Mouse (Mus musculus) neural tube, embryonic 14.5 days (tissue): ENCODE data around the gene Ubxn11. TPM values are rescaled to one million over a fixed set of nuclear protein-coding genes. Genes with fewer than 3 reads are reported as not detected.

Experiments
- ATAC-seq: fragments of 200-750 bp; cut with Nextera tagmentation; 2 replicates; pipeline ENCODE4 v1.8.0; 2017; ENCODE audit warnings: low read depth, mild to moderate bottlenecking, moderate TSS enrichment, moderate library complexity
- H3K27ac ChIP-seq: fragments of 300-500 bp; sonication (generic); 2 replicates; pipeline ENCODE4 v1.5.1; 2014; ENCODE audit warnings: low read depth, mild to moderate bottlenecking, control low read depth, low read length, moderate library complexity, mixed read lengths
- H3K27me3 ChIP-seq: fragments of 300-500 bp; sonication (generic); 2 replicates; pipeline ENCODE4 v1.6.1; 2014; ENCODE audit warnings: low read length; ENCODE audit not compliant: control insufficient read depth, insufficient read depth
- H3K36me3 ChIP-seq: fragments of 300-500 bp; sonication (generic); 2 replicates; pipeline ENCODE4 v1.6.1; 2014; ENCODE audit warnings: low read length, mixed read lengths; ENCODE audit not compliant: control insufficient read depth, insufficient read depth
- H3K4me1 ChIP-seq: fragments of 300-500 bp; sonication (generic); 2 replicates; pipeline ENCODE4 v1.6.1; 2014; ENCODE audit warnings: low read length; ENCODE audit not compliant: control insufficient read depth, insufficient read depth
- H3K4me2 ChIP-seq: fragments of 300-500 bp; sonication (generic); 2 replicates; pipeline ENCODE4 v1.6.1; 2014; ENCODE audit warnings: mild to moderate bottlenecking, low read depth, low read length, control low read depth
- H3K4me3 ChIP-seq: fragments of 300-500 bp; sonication (generic); 2 replicates; pipeline ENCODE4 v1.5.1; 2014; ENCODE audit warnings: low read depth, low read length, control low read depth, mixed read lengths
- H3K9ac ChIP-seq: fragments of 300-500 bp; sonication (generic); replicated peaks from 2 replicates; pipeline ENCODE4 v1.6.1; 2014; ENCODE audit warnings: low read depth, mild to moderate bottlenecking, control low read depth, low read length, mixed read lengths
- H3K9me3 ChIP-seq: fragments of 300-500 bp; sonication (generic); 2 replicates; pipeline ENCODE4 v1.6.1; 2016; ENCODE audit warnings: low read length; ENCODE audit not compliant: control insufficient read depth
- whole genome bisulfite sequencing: fragments of 180-500 bp; shearing (Covaris S2); extraction: QIAGEN DNeasy Blood & Tissue Kit; methylation state at CpG from one replicate; pipeline ENCODE4 v1.1.7; 2014; 5-methylcytosine and 5-hydroxymethylcytosine counted together
- polyA plus RNA-seq: library from polyadenylated mRNA; unstranded; fragments of >200 nt; fragmentation: Nextera tagmentation; extraction: Ambion mirVana; gene quantifications from 2 replicates; pipeline ENCODE4 v1.2.1, GENCODE M21; 2014

The Ubxn11 gene
- polyA plus RNA-seq, 1 experiment from 2014 or later: 26.9 TPM

GRCm38 (mm10) chr4:134096120-134096519 is 6.2 kb upstream of the Ubxn11 start:
- no peak for ATAC-seq
- H3K27ac ChIP-seq: no peak overlapping the region
- H3K4me3 ChIP-seq: no peak overlapping the region
- no peaks in the 10 kb centered on the region for H3K9me3 ChIP-seq
- H3K36me3 ChIP-seq: no peaks in the 10 kb centered on the region
- WGBS: 84% methylated on average over 3 of the region's 3 CpGs
- H3K9ac ChIP-seq: no peak overlapping the region
- H3K27me3 ChIP-seq: no peaks in the 10 kb centered on the region
- H3K4me2 ChIP-seq: no peak overlapping the region
- no peaks in the 10 kb centered on the region for H3K4me1 ChIP-seq

GRCm38 (mm10) chr4:134097015-134097608 is 5.3 kb upstream of the Ubxn11 start:
- Histone ChIP-seq H3K4me1 (no peaks in the 10 kb centered on the region), H3K27me3 (no peaks in the 10 kb centered on the region), H3K9me3 (no peaks in the 10 kb centered on the region), H3K4me3 (no peak overlapping the region), H3K36me3 (no peaks in the 10 kb centered on the region), H3K27ac (no peak overlapping the region), H3K9ac (no peak overlapping the region), H3K4me2 (no peak overlapping the region)
- no peak for ATAC-seq
- WGBS: 85% methylated on average over 5 of the region's 5 CpGs

GRCm38 (mm10) chr4:134098628-134099027 is 3.7 kb upstream of the Ubxn11 start:
- Histone ChIP-seq H3K36me3 (no peaks in the 10 kb centered on the region), H3K27me3 (no peaks in the 10 kb centered on the region), H3K4me2 (no peak overlapping the region), H3K9me3 (no peaks in the 10 kb centered on the region), H3K4me1 (no peaks in the 10 kb centered on the region), H3K27ac (no peak overlapping the region), H3K9ac (no peak overlapping the region), H3K4me3 (no peak overlapping the region)
- no peak for ATAC-seq
- WGBS: 81% methylated on average over 8 of the region's 8 CpGs

GRCm38 (mm10) chr4:134100245-134100644 is 2.1 kb upstream of the Ubxn11 start:
- Histone ChIP-seq H3K9ac (no peak overlapping the region), H3K4me2 (no peak overlapping the region), H3K27me3 (no peaks in the 10 kb centered on the region), H3K36me3 (no peaks in the 10 kb centered on the region), H3K9me3 (no peaks in the 10 kb centered on the region), H3K27ac (no peak overlapping the region), H3K4me1 (no peaks in the 10 kb centered on the region), H3K4me3 (no peak overlapping the region)
- 77% methylated on average over 4 of the region's 4 CpGs for WGBS
- ATAC-seq: no peak

- H3K36me3 ChIP-seq: no peaks in the 10 kb centered on the region
Measured at GRCm38 (mm10) chr4:134102742-134103119, 361 bp downstream of the Ubxn11 start.

GRCm38 (mm10) chr4:134106105-134106504 is 3.7 kb downstream of the Ubxn11 start:
- Histone ChIP-seq H3K4me1 (no peaks in the 10 kb centered on the region), H3K4me3 (no peak overlapping the region), H3K36me3 (no peaks in the 10 kb centered on the region), H3K27ac (no peak overlapping the region), H3K9me3 (no peaks in the 10 kb centered on the region), H3K27me3 (no peaks in the 10 kb centered on the region), H3K9ac (no peak overlapping the region), H3K4me2 (no peak overlapping the region)
- no peak for ATAC-seq
- WGBS: 69% methylated on average over 7 of the region's 7 CpGs

More at GRCm38 (mm10) chr4:134102742-134103119, 361 bp downstream of the Ubxn11 start:
- ATAC-seq: peak; percentile 68
- Histone ChIP-seq H3K27ac (no peak overlapping the region), H3K4me3 (peak overlapping the region; percentile 63), H3K4me1 (no peaks in the 10 kb centered on the region), H3K4me2 (peak overlapping the region; percentile 51), H3K9me3 (no peaks in the 10 kb centered on the region), H3K9ac (peak overlapping the region; percentile 54), H3K27me3 (no peaks in the 10 kb centered on the region)
- 4% methylated on average over 21 of the region's 21 CpGs for WGBS

- H3K9ac ChIP-seq: no peak overlapping the region
- H3K36me3 ChIP-seq: no peaks in the 10 kb centered on the region
- no peaks in the 10 kb centered on the region for H3K4me1 ChIP-seq
- H3K27ac ChIP-seq: no peak overlapping the region
- no peak overlapping the region for H3K4me2 ChIP-seq
- no peak for ATAC-seq
- no peak overlapping the region for H3K4me3 ChIP-seq
- WGBS: 92% methylated on average over 7 of the region's 7 CpGs
- H3K9me3 ChIP-seq: no peaks in the 10 kb centered on the region
- no peaks in the 10 kb centered on the region for H3K27me3 ChIP-seq
Measured at GRCm38 (mm10) chr4:134107730-134108129, 5.4 kb downstream of the Ubxn11 start.

GRCm38 (mm10) chr4:134108196-134108595 is 5.8 kb downstream of the Ubxn11 start:
- no peak overlapping the region for H3K4me2 ChIP-seq
- no peaks in the 10 kb centered on the region for H3K36me3 ChIP-seq
- H3K4me1 ChIP-seq: no peaks in the 10 kb centered on the region
- no peak overlapping the region for H3K27ac ChIP-seq
- no peaks in the 10 kb centered on the region for H3K9me3 ChIP-seq
- no peak overlapping the region for H3K9ac ChIP-seq
- no peak for ATAC-seq
- no peaks in the 10 kb centered on the region for H3K27me3 ChIP-seq
- no peak overlapping the region for H3K4me3 ChIP-seq
- WGBS: 63% methylated on average over 5 of the region's 5 CpGs

GRCm38 (mm10) chr4:134110653-134111052 is 8.3 kb downstream of the Ubxn11 start:
- Histone ChIP-seq H3K27ac (no peak overlapping the region), H3K27me3 (no peaks in the 10 kb centered on the region), H3K4me3 (no peak overlapping the region), H3K4me2 (no peak overlapping the region), H3K9me3 (no peaks in the 10 kb centered on the region), H3K36me3 (no peaks in the 10 kb centered on the region), H3K9ac (no peak overlapping the region), H3K4me1 (no peaks in the 10 kb centered on the region)
- ATAC-seq: no peak
- WGBS: 41% methylated on average over 3 of the region's 3 CpGs
